Mouse (Mus musculus) heart, adult 2 months (tissue): Measurements from ENCODE around the gene Kdm5b. TPM values are rescaled to one million over a fixed set of nuclear protein-coding genes. Genes with fewer than 3 reads are reported as not detected.

Experiments
- DNase-seq, 2 experiments: peaks; one replicate each; pipeline ENCODE4 v3.0.0; 2021
- H3K27ac ChIP-seq: fragments of 200-600 bp; 2 replicates; pipeline ENCODE4 v1.8.1; 2022
- H3K27me3 ChIP-seq: fragments of 200-500 bp; 2 replicates; pipeline ENCODE4 v1.6.1; 2012; ENCODE audit warnings: mild to moderate bottlenecking, low read length, inconsistent platforms, mixed read lengths; ENCODE audit not compliant: control insufficient read depth, insufficient read depth
- H3K36me3 ChIP-seq: fragments of 200-500 bp; 2 replicates; pipeline ENCODE4 v1.6.1; 2012; ENCODE audit warnings: low read length, inconsistent platforms; ENCODE audit not compliant: control insufficient read depth, insufficient read depth
- H3K4me1 ChIP-seq: fragments of 200-500 bp; 2 replicates; pipeline ENCODE4 v1.6.1; 2011; ENCODE audit warnings: low read length; ENCODE audit not compliant: control insufficient read depth, insufficient read depth
- H3K4me3 ChIP-seq: fragments of 200-600 bp; 2 replicates; pipeline ENCODE4 v1.8.1; 2022
- H3K79me2 ChIP-seq: fragments of 200-500 bp; replicated peaks from 2 replicates; pipeline ENCODE4 v1.6.1; 2012; ENCODE audit warnings: mild to moderate bottlenecking, inconsistent platforms, low read length, moderate library complexity, mixed read lengths; ENCODE audit not compliant: control insufficient read depth, insufficient read depth
- H3K9ac ChIP-seq: fragments of 200-500 bp; 2 replicates; pipeline ENCODE4 v1.6.1; 2012; ENCODE audit warnings: low read depth, mild to moderate bottlenecking, control low read depth, inconsistent platforms, low read length, mixed read lengths
- CTCF ChIP-seq: fragments of 200-600 bp; IDR thresholded peaks from 2 replicates; pipeline ENCODE4 v1.8.1; 2022; ENCODE audit warnings: antibody characterized with exemption, mild to moderate bottlenecking, moderate library complexity
- EP300 ChIP-seq: fragments of 200-500 bp; IDR thresholded peaks from 2 replicates; pipeline ENCODE4 v1.6.1; 2011; ENCODE audit warnings: low read depth, low read length, control low read depth; ENCODE audit not compliant: insufficient read depth
- POLR2A ChIP-seq: fragments of 200-500 bp; IDR thresholded peaks from 2 replicates; pipeline ENCODE4 v1.6.1; 2011; ENCODE audit warnings: mild to moderate bottlenecking, low read depth, low read length, control low read depth; ENCODE audit not compliant: insufficient read depth
- WGBS: fragments of 180-500 bp; shearing (Covaris S2); methylation state at CpG from one replicate; pipeline ENCODE4 v1.1.7; 2018; 5-methylcytosine and 5-hydroxymethylcytosine counted together
- intact Hi-C: fragments of 180-260 bp; cut with DNase I; formaldehyde crosslinking; loops from one replicate; pipeline ENCODE4 v1.15.1; 2025
- polyA plus RNA-seq: library from polyadenylated mRNA; depleted of rRNA; stranded (reverse); fragments of >200 nt; gene quantifications from 2 replicates; pipeline ENCODE4 v1.2.3, GENCODE M21; 2012
- total RNA-seq, 2 experiments: library from RNA; stranded (reverse); gene quantifications; 2 replicates each; pipeline ENCODE4 v1.2.3; 2021

The Kdm5b gene
- total and polyA plus RNA-seq, 3 experiments = 3.3 to 13.2 (median 11.6) TPM

- Histone ChIP-seq H3K27ac (no peak overlapping the region), H3K79me2 (peaks cover 3% of the 10 kb centered on the region), H3K4me1 (peaks cover 3% of the 10 kb centered on the region), H3K4me3 (no peak overlapping the region), H3K36me3 (peaks cover 4% of the 10 kb centered on the region), H3K27me3 (no peaks in the 10 kb centered on the region), H3K9ac (no peak overlapping the region)
- intact Hi-C loops = no loop called here
- no peak for DNase-seq
- no peak for TF ChIP-seq CTCF
- no peak for TF ChIP-seq EP300
- no peak for TF ChIP-seq POLR2A
- WGBS = 62% methylated on average over 3 of the region's 3 CpGs
Measured at GRCm38 (mm10) chr1:134583560-134583959, 23.6 kb downstream of the Kdm5b start.

GRCm38 (mm10) chr1:134589676-134590075, 29.7 kb downstream of the Kdm5b start:
- intact Hi-C loops = loop anchor here (5.0 kb wide), 1 partner anchor 67 kb away; no protein-coding TSS in a partner anchor
- DNase-seq = no peak
- no peak for TF ChIP-seq POLR2A
- TF ChIP-seq CTCF = no peak
- no peak for TF ChIP-seq EP300
- Histone ChIP-seq H3K36me3 (peaks cover 2% of the 10 kb centered on the region), H3K4me3 (no peak overlapping the region), H3K27me3 (no peaks in the 10 kb centered on the region), H3K4me1 (no peaks in the 10 kb centered on the region), H3K27ac (no peak overlapping the region), H3K9ac (no peak overlapping the region), H3K79me2 (no peaks in the 10 kb centered on the region; the same call in 1 of the 2 replicates)

- no peak for DNase-seq
Measured at GRCm38 (mm10) chr1:134591773-134592172, 31.8 kb downstream of the Kdm5b start.

GRCm38 (mm10) chr1:134597339-134598054, 37.5 kb downstream of the Kdm5b start:
- Histone ChIP-seq H3K27ac (no peak overlapping the region), H3K9ac (no peak overlapping the region), H3K27me3 (no peaks in the 10 kb centered on the region), H3K4me3 (no peak overlapping the region), H3K4me1 (no peaks in the 10 kb centered on the region), H3K36me3 (peaks cover 1% of the 10 kb centered on the region; the same call in 1 of the 2 replicates), H3K79me2 (no peaks in the 10 kb centered on the region)
- DNase-seq = no peak
- WGBS = 52% methylated on average over 9 of the region's 9 CpGs
- TF ChIP-seq CTCF (no peak), POLR2A (no peak), EP300 (no peak)
- intact Hi-C loops = no loop called here

More at GRCm38 (mm10) chr1:134591773-134592172, 31.8 kb downstream of the Kdm5b start:
- no peaks in the 10 kb centered on the region for H3K4me1 ChIP-seq
- TF ChIP-seq CTCF (peak; percentile 53), EP300 (no peak), POLR2A (no peak)
- no peaks in the 10 kb centered on the region for H3K27me3 ChIP-seq
- no peak overlapping the region for H3K4me3 ChIP-seq
- intact Hi-C loops = loop anchor here (5.0 kb wide), 1 partner anchor 69 kb away; no protein-coding TSS in a partner anchor
- no peaks in the 10 kb centered on the region; the same call in 1 of the 2 replicates for H3K79me2 ChIP-seq
- WGBS = 93% methylated on average over 2 of the region's 2 CpGs
- H3K27ac ChIP-seq = no peak overlapping the region
- H3K9ac ChIP-seq = no peak overlapping the region
- H3K36me3 ChIP-seq = no peaks in the 10 kb centered on the region; the same call in none of the 2 replicates

GRCm38 (mm10) chr1:134604086-134604485, 44.1 kb downstream of the Kdm5b start:
- Histone ChIP-seq H3K79me2 (no peaks in the 10 kb centered on the region), H3K36me3 (peaks cover 4% of the 10 kb centered on the region), H3K27ac (no peak overlapping the region), H3K4me1 (no peaks in the 10 kb centered on the region), H3K4me3 (no peak overlapping the region), H3K27me3 (no peaks in the 10 kb centered on the region), H3K9ac (no peak overlapping the region)
- DNase-seq = no peak
- 100% methylated on average over 2 of the region's 2 CpGs for WGBS
- intact Hi-C loops = no loop called here
- 0 out of 2 replicates have a peak, but pooled peaks have one; percentile 15 for TF ChIP-seq CTCF
- TF ChIP-seq EP300 = no peak
- no peak for TF ChIP-seq POLR2A

DNA sequence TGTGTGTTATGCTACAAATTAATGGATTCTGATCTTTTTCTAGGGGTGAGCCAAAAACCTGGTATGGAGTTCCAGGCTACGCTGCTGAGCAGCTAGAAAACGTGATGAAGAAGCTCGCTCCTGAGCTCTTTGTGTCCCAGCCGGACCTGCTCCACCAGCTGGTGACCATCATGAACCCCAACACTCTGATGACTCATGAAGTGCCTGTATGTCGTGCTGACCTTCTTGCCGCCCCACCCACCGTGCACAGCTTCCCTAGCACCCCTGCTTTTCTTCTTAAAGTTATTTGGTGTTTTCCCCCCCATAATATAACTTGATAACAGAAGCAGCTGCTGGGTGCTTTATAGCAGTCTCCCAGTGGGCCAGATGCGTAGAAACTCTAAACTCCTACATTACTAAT, 45.7 kb downstream of the Kdm5b start:
- no peak overlapping the region for H3K9ac ChIP-seq
- 81% methylated on average over 8 of the region's 8 CpGs for WGBS
- no peaks in the 10 kb centered on the region for H3K79me2 ChIP-seq
- DNase-seq = no peak
- TF ChIP-seq EP300 = no peak
- TF ChIP-seq POLR2A = no peak
- no peak for TF ChIP-seq CTCF
- H3K27me3 ChIP-seq = no peaks in the 10 kb centered on the region
- H3K4me3 ChIP-seq = no peak overlapping the region
- no peak overlapping the region for H3K27ac ChIP-seq
- intact Hi-C loops = loop anchor here (5.0 kb wide), 2 partner anchors 88 to 238 kb away; no protein-coding TSS in a partner anchor
- H3K36me3 ChIP-seq = peaks cover 4% of the 10 kb centered on the region
- no peaks in the 10 kb centered on the region for H3K4me1 ChIP-seq
